Mouse (Mus musculus): ENCODE data around the gene Sema7a. TPM values are rescaled to one million over a fixed set of nuclear protein-coding genes. Genes with fewer than 3 reads are reported as not detected.

Sema7a gene
- total RNA-seq, 2 experiments from 2014 or later: 20.0 to 20.8 TPM

- intact Hi-C loops (cut with DNase I): no loop called here
- no peak for DNase-seq
These were observed 63.4 kb downstream of the Sema7a start for GRCm38 (mm10) chr9:58003272-58003671.

- DNase-seq: no peak
- intact Hi-C loops (cut with DNase I): no loop called here
These were observed 66.0 kb downstream of the Sema7a start, which contains the start of gene Cyp11a1 for GRCm38 (mm10) chr9:58005753-58006461. TSS of gene Cyp11a1 (plus strand) at chr9:58006411.

- intact Hi-C loops (cut with DNase I): no loop called here
- DNase-seq: no peak
These were observed 68.6 kb downstream of the Sema7a start for GRCm38 (mm10) chr9:58008336-58009014.

- peak; percentile 62 to 63 for DNase-seq
- intact Hi-C loops (cut with DNase I): no loop called here
These were observed 69.1 kb downstream of the Sema7a start for GRCm38 (mm10) chr9:58009015-58009362.

- intact Hi-C loops (cut with DNase I): no loop called here
- DNase-seq: no peak
These were observed 69.7 kb downstream of the Sema7a start for GRCm38 (mm10) chr9:58009588-58009987.

GRCm38 (mm10) chr9:58011027-58011426 lies 71.1 kb downstream of the Sema7a start:
- DNase-seq: no peak
- intact Hi-C loops (cut with DNase I): no loop called here

- intact Hi-C loops (cut with DNase I): no loop called here
These were observed 71.6 kb downstream of the Sema7a start for GRCm38 (mm10) chr9:58011552-58011951.

More at GRCm38 (mm10) chr9:58011552-58011951, 71.6 kb downstream of the Sema7a start:
- DNase-seq: no peak

Other genes starting within 250 kb of the Sema7a start
- 1 to 10 TPM; 5.0 to 5.2 TPM for gene Edc3, start 231.6 kb upstream of the Sema7a start, total RNA-seq (2021)
- 10 to 100 TPM; 29.4 to 39.8 TPM for gene Clk3, start 174.3 kb upstream of the Sema7a start, total RNA-seq (2021)
- gene Arid3b, start 103.3 kb upstream of the Sema7a start, total RNA-seq (2021): 1 to 10 TPM; 3.6 to 4.1 TPM
- gene Ubl7, start 29.1 kb upstream of the Sema7a start, total RNA-seq (2021): 10 to 100 TPM; 78.9 to 82.4 TPM
- gene Cyp11a1, start 66.3 kb downstream of the Sema7a start, total RNA-seq (2021): under 1 TPM; 0.16 to 0.22 TPM
- under 1 TPM; 0.16 to 0.47 TPM for gene Stra6, start 123.7 kb downstream of the Sema7a start, total RNA-seq (2021)
- not detected for gene Ccdc33, start 178.7 kb downstream of the Sema7a start, total RNA-seq (2021)